Mouse (Mus musculus): ENCODE data around the gene Fgfr2. TPM values are rescaled to one million over a fixed set of nuclear protein-coding genes. Genes with fewer than 3 reads are reported as not detected.

The Fgfr2 gene
- total and polyA plus RNA-seq, 2 experiments from 2014 or later: 12.1 to 32.6 TPM

DNA sequence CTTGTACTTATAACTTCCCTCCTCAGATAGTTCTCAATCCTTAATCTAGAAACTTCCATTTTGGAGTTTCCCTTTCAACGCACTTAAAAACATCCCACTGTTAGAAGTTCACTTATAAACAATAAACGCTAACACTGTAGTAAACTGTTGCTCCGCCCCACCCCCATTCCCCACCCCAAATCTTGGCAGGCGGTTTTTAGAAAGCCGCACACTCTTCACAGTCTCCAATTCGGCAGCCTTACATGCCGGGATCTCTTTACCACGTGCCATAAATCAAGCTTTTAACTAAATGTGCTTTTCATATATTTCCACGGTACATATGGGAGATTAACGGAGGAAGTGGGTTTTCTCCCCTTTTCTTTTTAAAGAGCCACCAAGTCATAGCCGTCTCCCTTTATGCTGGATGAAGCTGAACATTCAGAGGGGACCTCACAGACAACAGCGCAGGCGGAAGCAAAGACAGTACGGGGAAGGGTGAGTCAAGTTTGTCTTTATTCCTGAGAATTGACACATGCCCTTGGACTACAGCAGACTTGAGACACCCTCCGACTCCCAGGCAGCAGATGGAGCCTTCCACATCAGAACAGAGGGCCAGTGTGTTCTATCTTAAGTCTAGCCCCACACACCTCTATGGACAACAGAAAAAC, 2932.7 kb downstream of the Fgfr2 start:
- WGBS: 62% methylated on average over 15 of the region's 15 CpGs
- no peak overlapping the region for H3K9ac ChIP-seq (replicated peaks; ENCODE audit: low read length, poor library complexity, severe bottlenecking)
- H3K4me1 ChIP-seq (ENCODE audit: insufficient read depth, low read length): no peaks in the 10 kb centered on the region
- ATAC-seq (ENCODE audit: low FRiP score): no peak
- H3K27ac ChIP-seq (ENCODE audit: low read depth, low read length): no peak overlapping the region
- no peaks in the 10 kb centered on the region for H3K36me3 ChIP-seq (ENCODE audit: insufficient read depth, low read length)
- H3K27me3 ChIP-seq (ENCODE audit: insufficient read depth, low read length): no peaks in the 10 kb centered on the region
- DNase-seq (ENCODE audit: low spot score): no peak
- H3K4me2 ChIP-seq (ENCODE audit: low read depth, low read length, poor library complexity, severe bottlenecking): no peak overlapping the region
- no peaks in the 10 kb centered on the region for H3K9me3 ChIP-seq (ENCODE audit: low read length)
- no peak for TF ChIP-seq CTCF (IDR thresholded peaks at IDR 0.05)
- H3K4me3 ChIP-seq (ENCODE audit: low read depth, low read length): no peak overlapping the region

- no peak for ATAC-seq (ENCODE audit: low FRiP score)
- TF ChIP-seq CTCF (IDR thresholded peaks at IDR 0.05): no peak
- no peak overlapping the region for H3K27ac ChIP-seq (ENCODE audit: low read depth, low read length)
- H3K9me3 ChIP-seq (ENCODE audit: low read length): no peaks in the 10 kb centered on the region
- no peaks in the 10 kb centered on the region for H3K36me3 ChIP-seq (ENCODE audit: insufficient read depth, low read length)
- no peak overlapping the region for H3K4me3 ChIP-seq (ENCODE audit: low read depth, low read length)
- H3K4me2 ChIP-seq (ENCODE audit: low read depth, low read length, poor library complexity, severe bottlenecking): no peak overlapping the region
- H3K27me3 ChIP-seq (ENCODE audit: insufficient read depth, low read length): no peaks in the 10 kb centered on the region
- no peak for DNase-seq (ENCODE audit: low spot score)
- no peak overlapping the region for H3K9ac ChIP-seq (replicated peaks; ENCODE audit: low read length, poor library complexity, severe bottlenecking)
- WGBS: 66% methylated on average over 4 of the region's 4 CpGs
- no peaks in the 10 kb centered on the region for H3K4me1 ChIP-seq (ENCODE audit: insufficient read depth, low read length)
Measured at GRCm38 (mm10) chr7:130189901-130190300, 2933.2 kb downstream of the Fgfr2 start.

GRCm38 (mm10) chr7:130188108-130188507, 2935.0 kb downstream of the Fgfr2 start:
- no peak for ATAC-seq (ENCODE audit: low FRiP score)
- H3K27me3 ChIP-seq (ENCODE audit: insufficient read depth, low read length): no peaks in the 10 kb centered on the region
- no peak overlapping the region for H3K4me3 ChIP-seq (ENCODE audit: low read depth, low read length)
- 91% methylated on average over 2 of the region's 2 CpGs for WGBS
- no peak overlapping the region for H3K27ac ChIP-seq (ENCODE audit: low read depth, low read length)
- no peak for DNase-seq (ENCODE audit: low spot score)
- TF ChIP-seq CTCF (IDR thresholded peaks at IDR 0.05): no peak
- no peaks in the 10 kb centered on the region for H3K9me3 ChIP-seq (ENCODE audit: low read length)
- no peak overlapping the region for H3K4me2 ChIP-seq (ENCODE audit: low read depth, low read length, poor library complexity, severe bottlenecking)
- H3K36me3 ChIP-seq (ENCODE audit: insufficient read depth, low read length): no peaks in the 10 kb centered on the region
- H3K4me1 ChIP-seq (ENCODE audit: insufficient read depth, low read length): no peaks in the 10 kb centered on the region
- no peak overlapping the region for H3K9ac ChIP-seq (replicated peaks; ENCODE audit: low read length, poor library complexity, severe bottlenecking)

DNA sequence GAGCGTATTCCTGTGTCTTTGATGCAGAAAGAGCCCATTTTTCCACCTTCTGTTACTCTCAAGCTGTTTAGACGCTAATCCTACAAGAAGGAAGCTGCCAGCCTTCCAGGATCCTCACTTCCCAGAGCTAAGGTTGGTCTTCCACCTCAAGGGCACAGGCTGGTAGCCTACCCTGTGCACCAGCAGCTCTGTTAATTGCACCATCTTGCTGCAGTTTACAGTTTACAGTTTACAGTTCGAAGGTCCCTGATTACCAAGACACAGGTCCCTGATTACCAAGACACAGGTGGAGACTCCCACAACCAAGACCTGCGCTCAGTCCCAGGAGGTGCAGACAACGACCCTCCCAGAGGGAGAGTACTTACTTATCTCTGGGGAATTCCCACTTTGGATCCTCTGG, 2938.3 kb downstream of the Fgfr2 start:
- Histone ChIP-seq H3K4me1 (ENCODE audit: insufficient read depth, low read length) (no peaks in the 10 kb centered on the region), H3K4me3 (ENCODE audit: low read depth, low read length) (no peak overlapping the region), H3K9ac (replicated peaks; ENCODE audit: low read length, poor library complexity, severe bottlenecking) (no peak overlapping the region), H3K9me3 (ENCODE audit: low read length) (no peaks in the 10 kb centered on the region), H3K36me3 (ENCODE audit: insufficient read depth, low read length) (no peaks in the 10 kb centered on the region), H3K27ac (ENCODE audit: low read depth, low read length) (no peak overlapping the region), H3K27me3 (ENCODE audit: insufficient read depth, low read length) (no peaks in the 10 kb centered on the region), H3K4me2 (ENCODE audit: low read depth, low read length, poor library complexity, severe bottlenecking) (no peak overlapping the region)
- DNase-seq (ENCODE audit: low spot score) (peak; percentile 36), ATAC-seq (ENCODE audit: low FRiP score) (no peak)
- WGBS: 81% methylated on average over 5 of the region's 5 CpGs
- no peak for TF ChIP-seq CTCF (IDR thresholded peaks at IDR 0.05)

DNA sequence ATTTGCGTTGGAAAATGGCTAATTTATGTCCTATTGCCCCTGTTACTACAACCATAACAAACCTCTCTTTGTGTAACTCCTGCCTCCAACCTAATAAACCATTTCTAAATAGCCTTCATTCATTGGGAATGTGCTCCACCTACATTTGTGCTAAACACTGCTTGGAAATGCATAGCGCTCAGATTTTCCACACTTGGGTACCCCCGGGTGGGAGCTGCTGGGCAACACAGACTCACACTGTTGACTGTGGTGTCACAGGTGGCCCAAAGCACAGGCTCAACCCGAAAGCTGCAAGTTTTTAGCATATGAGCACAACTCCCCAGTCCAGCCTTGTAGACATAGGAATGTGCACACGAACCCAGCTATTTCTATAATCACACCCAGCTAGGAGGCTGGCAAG, 2939.2 kb downstream of the Fgfr2 start:
- no peak overlapping the region for H3K27ac ChIP-seq (ENCODE audit: low read depth, low read length)
- DNase-seq (ENCODE audit: low spot score) (peak; percentile 22), ATAC-seq (ENCODE audit: low FRiP score) (no peak)
- TF ChIP-seq CTCF (IDR thresholded peaks at IDR 0.05): no peak
- H3K9me3 ChIP-seq (ENCODE audit: low read length): no peaks in the 10 kb centered on the region
- H3K4me1 ChIP-seq (ENCODE audit: insufficient read depth, low read length): no peaks in the 10 kb centered on the region
- no peak overlapping the region for H3K4me3 ChIP-seq (ENCODE audit: low read depth, low read length)
- WGBS: 56% methylated on average over 5 of the region's 5 CpGs
- H3K9ac ChIP-seq (replicated peaks; ENCODE audit: low read length, poor library complexity, severe bottlenecking): no peak overlapping the region
- no peaks in the 10 kb centered on the region for H3K36me3 ChIP-seq (ENCODE audit: insufficient read depth, low read length)
- no peaks in the 10 kb centered on the region for H3K27me3 ChIP-seq (ENCODE audit: insufficient read depth, low read length)
- H3K4me2 ChIP-seq (ENCODE audit: low read depth, low read length, poor library complexity, severe bottlenecking): no peak overlapping the region

DNA sequence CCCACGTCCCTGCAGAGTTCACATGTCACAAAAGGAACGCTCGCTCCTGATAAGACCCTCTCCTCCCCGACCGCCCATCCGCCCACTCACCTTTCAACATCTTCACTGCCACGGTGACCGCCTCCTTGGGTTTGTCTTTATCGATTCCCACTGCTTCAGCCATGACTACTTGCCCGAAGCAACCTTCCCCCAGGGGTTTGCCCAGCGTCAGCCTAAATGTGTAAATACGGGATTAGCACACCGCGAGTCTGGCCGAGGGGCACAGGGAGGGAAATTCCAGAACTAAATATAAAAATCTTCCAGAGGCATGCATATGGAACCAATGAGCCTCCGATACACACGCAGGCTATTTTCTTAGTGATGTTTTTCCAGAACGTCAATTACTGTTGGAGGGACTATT, 2940.6 kb downstream of the Fgfr2 start:
- Histone ChIP-seq H3K4me3 (ENCODE audit: low read depth, low read length) (peak overlapping the region; percentile 24), H3K36me3 (ENCODE audit: insufficient read depth, low read length) (no peaks in the 10 kb centered on the region), H3K9me3 (ENCODE audit: low read length) (no peaks in the 10 kb centered on the region), H3K9ac (replicated peaks; ENCODE audit: low read length, poor library complexity, severe bottlenecking) (no peak overlapping the region), H3K4me1 (ENCODE audit: insufficient read depth, low read length) (no peaks in the 10 kb centered on the region), H3K4me2 (ENCODE audit: low read depth, low read length, poor library complexity, severe bottlenecking) (peak overlapping the region; percentile 46), H3K27me3 (ENCODE audit: insufficient read depth, low read length) (no peaks in the 10 kb centered on the region), H3K27ac (ENCODE audit: low read depth, low read length) (no peak overlapping the region)
- WGBS: 20% methylated on average over 18 of the region's 18 CpGs
- DNase-seq (ENCODE audit: low spot score) (no peak), ATAC-seq (ENCODE audit: low FRiP score) (no peak)
- TF ChIP-seq CTCF (IDR thresholded peaks at IDR 0.05): no peak

Measured in midbrain, postnatal 0 days (tissue).